Mouse (Mus musculus) frontal cortex, postnatal 25 days (tissue): ENCODE data around the gene Rint1.
"Not testable (repeated sequence)": the region's sequence is repeated elsewhere in the genome, so short reads cannot be mapped to it uniquely, and the experiment has no call there.

Experiments
- DNase-seq, 2 experiments: peaks; one replicate each; pipeline ENCODE4 v3.0.0; 2022; ENCODE audit warnings: low spot score in 2 of 2

Rint1 gene

DNA sequence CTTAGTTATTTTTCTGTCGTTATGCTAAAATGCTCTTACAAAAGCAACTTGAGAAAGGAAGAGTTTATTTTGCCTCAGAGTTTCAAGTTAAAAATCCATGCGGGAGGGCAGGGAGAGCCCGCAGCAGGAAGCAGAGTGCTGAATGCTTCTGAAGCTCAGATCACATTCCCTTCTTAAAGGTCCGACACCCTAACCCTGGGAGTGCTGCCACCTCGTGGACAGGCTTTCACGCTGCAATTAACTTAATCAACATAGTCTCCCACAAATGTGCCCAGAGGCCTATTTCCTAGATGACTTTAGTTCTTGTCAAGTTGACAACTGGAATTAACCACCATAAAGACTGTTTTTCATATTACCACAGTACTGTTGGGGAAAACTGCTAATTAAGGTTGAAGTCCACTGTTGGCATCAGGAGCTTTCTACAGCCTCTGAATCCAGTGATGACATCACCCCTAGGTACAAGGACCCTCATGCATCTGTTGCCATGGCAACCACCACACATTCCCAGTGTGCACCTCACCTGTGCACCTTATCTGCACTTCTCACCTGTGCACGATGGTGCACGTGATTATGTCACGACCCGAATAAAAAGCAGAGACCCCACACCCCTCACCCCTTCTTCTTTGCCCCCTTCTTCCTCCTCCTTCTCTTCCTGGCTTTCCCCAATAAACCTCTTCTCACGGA is 39.0 kb downstream of the Rint1 start:
- DNase-seq: no peak

DNA sequence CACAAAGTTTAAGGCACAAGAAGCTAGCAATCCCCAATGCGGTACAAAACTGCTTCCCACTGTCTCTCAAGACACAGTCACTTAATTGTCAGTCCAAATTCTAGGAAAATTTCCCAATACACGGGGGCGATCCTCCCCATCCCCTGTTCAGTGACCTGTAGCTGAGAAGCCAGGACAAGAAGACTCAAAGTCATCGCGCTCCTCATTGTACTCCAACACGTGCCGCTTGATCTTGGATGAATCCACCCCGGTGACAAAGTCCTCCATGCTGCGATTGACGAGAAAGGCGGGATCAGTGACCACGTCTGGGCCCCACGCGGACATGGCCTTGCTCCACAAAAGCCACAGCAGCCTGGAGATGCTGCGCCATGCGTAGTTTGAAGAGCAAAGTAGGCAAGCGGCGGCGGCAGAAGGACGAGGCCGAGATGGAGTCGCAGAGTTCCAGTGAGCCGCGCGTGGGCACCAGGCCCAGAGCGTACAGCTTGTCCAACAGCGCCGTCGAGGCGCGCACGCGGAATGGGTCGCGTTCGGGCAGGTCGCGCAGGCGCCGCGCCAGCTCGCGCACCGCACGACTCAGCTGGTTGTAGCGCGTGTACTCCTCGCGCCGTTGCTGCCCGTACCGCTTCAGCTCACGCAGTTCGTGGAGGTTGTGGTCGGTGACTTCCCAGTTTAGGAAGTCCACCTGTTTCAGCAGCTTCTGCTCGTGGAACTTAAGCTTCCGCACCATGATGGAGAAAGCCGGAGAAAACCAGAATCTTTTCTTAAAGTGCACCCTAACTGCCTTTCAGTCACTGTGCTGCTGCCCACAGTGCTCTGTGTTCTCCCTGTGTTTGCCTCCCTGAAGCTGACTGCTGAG is 43.6 kb downstream of the Rint1 start:
- no peak for DNase-seq

DNA sequence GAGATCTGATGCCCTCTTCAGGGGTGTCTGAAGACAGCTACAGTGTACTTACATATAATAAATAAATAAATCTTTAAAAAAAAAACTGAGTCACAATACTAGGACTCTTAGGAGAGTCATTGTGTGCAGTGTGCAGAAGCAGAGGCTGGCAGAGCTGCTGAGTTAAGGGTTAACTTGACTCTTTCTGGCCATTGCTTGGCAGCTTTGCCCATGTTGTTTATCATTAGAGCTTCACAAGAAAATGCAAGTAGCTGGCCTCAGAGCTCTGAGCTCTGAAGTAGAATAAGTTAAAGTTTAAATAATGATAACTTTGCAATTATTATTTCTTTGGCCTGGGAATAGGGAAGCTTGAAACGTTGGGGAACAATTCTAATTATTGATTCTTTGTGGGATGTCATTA is 48.2 kb downstream of the Rint1 start:
- not testable (repeated sequence) for DNase-seq

DNA sequence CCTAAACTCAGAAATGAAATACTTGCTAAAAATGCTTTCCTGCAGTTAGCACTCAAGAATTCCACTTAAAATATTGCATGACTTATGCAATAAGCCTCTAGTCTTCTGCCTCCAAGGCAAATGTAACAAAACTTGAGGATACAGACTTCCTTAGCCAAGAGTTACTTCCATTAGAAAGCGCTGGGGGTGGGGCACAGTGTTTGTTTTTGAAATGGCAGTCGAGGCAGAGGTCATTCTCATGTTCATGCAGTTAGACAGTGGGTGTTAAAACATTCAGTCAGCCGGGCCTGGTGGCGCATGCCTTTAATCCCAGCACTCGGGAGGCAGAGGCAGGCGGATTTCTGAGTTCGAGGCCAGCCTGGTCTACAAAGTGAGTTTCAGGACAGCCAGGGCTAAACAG is 50.6 kb downstream of the Rint1 start:
- no peak for DNase-seq

DNA sequence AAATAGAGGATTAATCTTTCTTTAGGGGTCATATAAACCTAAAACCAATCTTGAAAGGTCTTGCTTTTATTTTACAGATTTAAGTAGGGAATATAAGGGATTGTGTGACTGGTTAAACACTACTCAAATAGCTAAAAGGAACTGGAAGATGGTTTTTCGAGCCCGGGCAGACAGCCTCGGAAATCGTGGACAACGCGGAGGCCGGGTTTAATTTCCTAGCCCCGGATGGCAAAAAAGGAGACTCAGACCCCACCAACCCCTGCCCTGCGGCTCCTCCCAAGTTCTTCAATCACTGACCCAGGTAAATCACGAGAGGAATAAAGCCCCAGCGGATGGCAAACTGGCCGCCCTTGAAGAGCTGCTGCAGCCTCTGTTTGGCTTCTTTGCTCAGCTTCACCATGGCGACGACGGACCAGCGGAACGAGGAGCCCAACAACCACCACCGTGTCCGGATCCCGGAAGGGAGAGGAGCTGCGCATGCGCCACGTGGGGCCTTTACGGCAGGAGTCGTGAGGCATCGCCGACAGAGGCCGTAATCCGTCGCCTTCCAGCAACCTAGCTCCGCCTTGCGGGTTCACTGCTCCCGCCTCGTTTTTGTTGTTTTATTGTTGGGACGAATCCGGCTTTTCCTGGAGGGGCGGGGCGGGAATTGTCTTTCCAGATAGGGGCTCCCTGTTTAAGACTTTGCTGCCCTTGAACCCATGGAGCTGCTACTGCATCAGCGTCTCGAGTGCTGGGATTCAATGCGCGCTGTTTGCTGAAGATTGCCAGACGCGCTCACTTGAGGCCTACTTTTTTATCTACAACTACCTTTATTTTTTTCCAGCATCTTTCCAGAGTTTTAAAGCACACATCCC is 56.4 kb downstream of the Rint1 start, which contains the start of gene Tomm7:
Tomm7 (minus strand) TSS at position 488 of the 857 bp plus-strand sequence.
- peak; percentile 85 to 93 for DNase-seq

DNA sequence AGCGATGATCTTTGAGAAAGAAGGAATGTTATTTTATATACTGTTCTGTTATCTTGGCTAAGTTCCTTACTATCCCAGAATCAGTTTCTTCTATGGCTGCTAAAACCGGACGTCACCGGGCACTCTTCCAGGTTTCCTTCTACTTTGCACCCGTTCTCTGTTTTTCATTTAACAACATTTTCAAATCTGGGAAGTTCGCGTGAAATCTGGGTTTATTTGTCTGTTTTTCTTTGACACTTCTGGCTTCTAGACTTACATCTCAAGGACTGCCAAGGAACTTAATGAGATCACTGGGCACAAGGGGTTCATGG is 57.0 kb downstream of the Rint1 start:
- DNase-seq: no peak

DNA sequence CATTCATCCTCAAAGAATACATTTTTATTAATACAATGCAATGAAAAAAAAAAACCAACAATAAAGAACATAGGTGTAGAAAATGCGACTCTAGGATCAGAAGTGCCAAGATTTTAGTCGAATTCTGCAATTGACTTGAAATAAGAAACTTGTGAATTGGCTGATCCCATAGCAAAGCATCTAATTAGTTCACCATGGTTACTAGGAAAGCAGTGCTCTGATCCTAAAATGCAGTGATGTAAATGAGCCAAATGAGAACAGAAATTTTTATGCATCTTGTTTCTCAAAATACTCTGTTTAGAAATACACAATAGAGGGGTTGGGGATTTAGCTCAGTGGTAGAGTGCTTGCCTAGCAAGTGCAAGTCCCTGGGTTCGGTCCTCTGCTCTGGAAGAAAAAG is 57.6 kb downstream of the Rint1 start:
- no peak for DNase-seq

DNA sequence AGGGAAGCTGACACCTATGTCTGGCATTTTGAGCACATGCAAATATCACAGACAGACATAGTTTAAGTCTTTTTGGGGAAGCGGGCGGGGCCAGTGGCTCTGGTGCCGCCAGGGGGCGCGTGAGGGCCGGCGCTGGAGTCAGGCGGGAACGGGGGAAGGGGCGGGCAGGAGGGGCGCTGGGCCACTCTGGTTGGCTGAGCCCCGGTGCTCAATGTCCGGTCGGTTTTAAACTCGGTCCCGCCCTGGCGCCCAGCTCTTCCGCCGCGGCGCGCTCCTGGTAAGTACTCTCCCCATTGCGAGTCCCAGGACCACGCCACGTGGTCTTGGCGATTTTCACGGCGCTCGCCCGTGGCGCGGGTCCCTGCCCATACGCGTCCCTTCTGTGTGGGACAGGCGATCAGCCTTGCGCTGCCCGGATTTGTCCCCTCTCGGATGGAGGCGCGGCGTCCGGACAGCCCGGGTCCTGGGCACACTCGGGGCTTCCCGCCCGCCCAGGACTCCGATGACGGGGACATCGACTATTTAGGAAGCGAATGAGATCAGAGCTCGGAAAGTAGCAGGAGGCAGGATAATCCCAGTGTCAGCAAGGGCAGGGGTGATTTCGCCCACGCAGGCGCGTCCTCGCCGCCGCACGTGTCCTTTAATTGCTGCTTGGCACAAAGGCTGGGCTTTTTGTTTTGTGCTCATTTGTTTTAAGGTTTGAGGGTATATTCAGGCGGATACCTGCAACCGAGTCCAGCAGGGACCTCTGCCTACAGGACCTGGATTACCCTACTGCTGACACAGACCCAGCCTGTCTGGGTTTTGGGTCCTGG is 63.0 kb downstream of the Rint1 start:
- peak; percentile 80 to 86 for DNase-seq

DNA sequence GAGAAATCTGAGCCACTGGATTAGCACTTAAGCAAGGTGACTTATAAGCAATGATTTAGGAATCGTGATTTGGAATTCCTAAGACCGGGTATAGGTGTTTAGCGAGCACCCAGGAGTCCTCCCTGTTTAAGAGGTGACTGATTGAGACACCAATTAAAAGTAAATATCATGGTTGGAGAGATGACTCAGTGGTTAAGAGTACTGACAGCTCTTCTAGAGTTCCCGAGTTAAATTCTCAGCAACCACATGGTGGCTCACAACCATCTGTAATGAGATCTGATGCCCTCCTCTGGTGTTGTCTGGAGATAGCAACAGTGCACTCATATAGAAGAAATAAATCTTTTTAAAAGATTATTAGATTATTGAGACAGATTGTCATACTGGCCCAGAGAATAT is 63.6 kb downstream of the Rint1 start:
- not testable (repeated sequence) for DNase-seq

DNA sequence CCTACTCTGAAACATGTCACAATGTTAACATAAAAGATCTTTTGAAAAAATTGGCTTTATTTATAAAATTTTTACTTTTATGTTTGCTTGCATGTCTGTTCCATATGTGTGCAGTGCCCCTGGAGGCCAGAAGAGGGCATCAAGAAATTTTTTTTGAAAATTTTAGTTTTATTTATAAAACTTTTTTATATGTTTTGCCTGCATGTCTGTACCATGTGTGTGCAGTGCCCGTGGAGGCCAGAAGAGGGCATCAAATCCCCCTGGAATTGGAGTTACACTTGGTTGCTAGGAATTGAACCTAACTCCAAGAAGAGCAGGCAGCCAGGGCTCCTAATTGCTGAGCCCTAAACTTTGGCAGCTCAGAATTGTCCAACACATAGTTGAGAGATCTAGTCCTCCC is 65.4 kb downstream of the Rint1 start:
- DNase-seq: not testable (repeated sequence)

DNA sequence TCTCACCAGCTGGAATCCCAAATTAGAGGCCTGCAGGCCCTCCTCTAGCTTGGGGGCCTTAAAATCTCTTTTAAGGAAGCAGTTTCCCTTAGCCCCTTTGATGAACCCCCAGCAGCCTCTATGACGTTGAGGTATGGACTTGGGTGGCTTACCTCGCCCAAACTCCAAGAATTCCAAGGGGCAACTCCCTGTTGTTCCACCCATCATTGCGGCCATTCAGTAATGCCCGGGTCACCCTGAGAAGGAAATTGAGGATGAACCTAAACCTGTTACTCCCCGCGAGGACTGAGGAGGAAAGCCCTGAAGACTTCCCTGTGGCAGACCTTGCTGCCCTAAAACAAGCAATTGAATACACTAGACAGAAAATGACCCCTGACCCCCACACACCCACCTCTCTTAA is 68.0 kb downstream of the Rint1 start:
- DNase-seq: no peak

DNA sequence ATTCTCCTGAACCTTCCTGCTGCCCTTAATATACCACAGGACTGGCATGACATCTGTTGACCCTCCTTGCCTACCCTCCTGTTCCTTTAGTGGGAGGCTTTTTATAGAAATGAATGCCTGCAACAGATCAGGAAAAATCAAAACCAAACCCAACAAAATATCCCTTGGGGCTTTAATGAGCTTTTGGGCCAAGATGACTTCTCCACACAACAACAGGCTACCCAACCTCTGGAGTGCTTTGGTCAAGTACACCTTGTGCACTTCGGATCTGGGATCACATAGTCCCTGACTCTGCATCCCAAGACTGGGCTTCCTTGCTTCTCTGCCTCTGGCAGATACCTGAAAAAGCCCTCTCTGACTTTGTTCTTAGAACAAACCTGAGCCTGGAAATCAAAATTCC is 68.7 kb downstream of the Rint1 start:
- no peak for DNase-seq

DNA sequence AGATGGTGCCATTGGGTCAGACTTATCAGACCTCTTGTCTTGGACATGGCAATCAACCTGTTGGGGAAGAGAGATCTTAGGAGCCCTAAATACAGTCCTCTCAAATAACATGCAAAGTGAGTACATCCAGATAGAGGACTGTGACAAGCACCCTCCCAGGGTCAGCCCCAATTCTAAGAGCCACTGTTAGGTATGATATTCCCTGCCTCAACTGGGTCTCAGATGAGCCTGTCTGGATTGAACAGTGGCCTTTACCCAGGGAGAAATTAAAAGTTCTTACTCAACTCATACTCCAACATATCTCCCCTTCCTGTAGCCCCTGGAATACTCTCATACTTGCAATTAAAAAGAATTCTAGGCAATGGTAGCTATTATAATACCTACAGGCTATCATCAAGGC is 69.7 kb downstream of the Rint1 start:
- DNase-seq: no peak

DNA sequence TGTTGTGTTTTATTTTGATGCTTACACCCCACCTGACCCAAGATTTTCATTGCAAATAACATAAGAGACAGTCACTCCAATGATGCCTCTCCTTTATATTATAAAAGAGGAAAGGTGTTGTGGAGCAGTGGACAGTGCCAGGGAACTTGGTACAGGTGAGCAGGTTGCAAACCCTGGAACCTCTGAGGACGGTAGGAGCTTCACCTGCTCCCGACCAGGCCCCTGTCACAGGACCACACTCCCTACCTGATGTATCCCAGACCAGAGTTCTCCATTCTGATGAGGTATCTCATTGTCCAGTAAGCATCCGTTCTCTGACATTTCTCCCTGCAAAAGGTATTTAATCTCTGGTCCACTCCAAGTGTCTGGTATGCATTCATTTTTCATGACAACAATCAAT is 70.5 kb downstream of the Rint1 start:
- no peak for DNase-seq

DNA sequence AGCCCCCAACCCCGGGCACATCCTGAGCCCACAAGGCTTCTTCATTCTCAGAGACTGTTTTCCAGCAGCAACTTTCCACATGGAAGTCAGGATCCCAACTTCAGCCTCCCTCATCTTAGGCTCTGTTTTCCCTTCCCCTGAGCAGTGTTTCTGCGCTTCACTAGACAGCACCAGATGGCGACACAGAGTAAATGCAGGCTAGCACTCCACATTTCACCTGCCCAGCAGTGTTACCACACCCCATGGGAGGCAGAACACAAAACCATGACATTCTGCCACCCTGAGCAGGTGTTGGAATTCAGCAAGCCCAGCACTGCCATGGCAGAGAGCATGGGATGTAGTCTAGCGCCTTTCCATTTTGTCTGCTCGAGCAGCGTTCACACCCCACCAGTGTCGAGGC is 71.1 kb downstream of the Rint1 start:
- no peak for DNase-seq

DNA sequence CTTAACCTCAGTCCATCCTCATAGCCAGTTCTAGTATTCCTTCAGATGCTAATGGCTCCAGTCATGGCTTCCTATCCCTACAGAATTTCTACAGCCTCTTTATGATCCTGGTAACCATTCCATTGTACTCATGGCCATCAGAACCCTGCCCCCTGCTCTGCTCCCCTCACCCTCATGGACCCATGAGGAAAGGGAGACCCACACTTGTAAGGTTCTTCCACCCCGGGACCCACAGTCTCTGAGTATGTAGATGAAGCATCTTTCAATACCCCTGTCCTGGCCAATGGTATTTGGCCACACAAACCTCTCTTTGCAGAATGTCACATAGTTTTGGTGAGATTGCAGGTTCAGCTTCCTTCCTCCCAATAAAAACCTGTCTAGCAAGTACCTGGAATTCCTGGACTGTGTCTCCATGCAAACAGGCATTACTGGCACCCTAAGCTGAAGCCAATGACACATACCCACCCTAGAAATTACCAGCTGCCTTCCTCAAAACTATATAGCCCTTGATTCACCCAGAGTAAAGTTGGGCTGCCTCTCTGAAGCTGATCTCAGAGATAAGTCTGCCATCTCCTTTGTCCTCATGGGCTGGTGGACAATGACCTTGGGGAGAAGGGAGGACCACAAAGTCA is 71.7 kb downstream of the Rint1 start:
- no peak for DNase-seq

DNA sequence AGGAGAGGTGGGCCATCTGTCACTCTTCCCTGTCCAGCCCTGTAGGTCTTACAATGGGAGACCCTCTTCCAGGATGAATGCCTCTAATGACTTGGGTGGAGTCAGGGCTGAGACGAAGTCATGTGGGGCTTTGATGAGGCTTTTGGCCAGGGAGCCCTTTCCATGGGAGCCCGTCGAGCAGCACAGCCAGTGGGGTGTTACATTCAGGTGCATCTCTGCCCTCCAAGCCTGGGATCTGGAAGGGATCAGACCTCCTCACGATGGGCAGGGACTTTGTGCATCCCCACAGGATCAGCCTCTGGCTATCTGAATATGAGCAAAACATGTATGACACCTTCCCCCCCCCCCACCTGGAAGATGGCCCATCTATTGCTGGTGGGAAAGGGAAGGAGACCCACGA is 72.4 kb downstream of the Rint1 start:
- no peak for DNase-seq

DNA sequence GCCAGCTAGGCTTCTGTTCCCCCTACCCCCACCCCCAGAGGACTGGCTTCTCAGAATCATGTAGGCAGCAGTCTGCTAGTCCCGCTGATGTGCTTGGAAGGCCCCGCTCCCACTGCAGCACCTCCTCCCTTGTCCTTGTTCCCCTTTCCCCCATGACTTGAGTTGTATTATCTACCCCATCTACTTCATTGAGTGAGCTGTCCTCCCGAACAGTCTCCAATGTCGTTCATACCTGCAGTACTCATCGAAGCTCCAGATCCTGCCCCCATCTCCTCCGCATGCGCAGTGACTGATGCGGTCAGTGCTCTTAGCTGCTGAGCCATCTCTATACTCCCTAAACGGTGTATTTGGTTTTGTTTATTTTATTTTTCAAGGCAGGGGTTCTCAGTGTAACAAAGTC is 74.2 kb downstream of the Rint1 start:
- no peak for DNase-seq

DNA sequence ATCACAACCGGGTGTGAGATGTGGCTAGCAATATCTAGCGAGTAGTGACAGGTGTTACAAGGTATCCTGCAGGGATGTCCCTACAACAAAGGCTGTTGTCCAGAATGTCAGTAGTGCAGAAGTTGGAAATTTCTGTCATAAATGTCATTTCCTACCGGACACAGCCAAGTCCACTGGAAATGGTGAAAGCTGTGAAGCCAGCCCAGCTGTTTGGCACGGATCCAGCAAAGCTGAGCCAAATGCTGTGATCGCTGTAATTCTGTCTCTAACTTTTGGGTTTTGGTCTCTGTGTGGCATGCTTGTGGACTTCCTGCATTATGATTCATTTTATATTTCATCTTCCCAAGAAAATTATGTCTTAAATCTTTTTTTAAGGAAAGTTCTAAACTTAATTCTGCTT is 74.8 kb downstream of the Rint1 start:
- DNase-seq: no peak

DNA sequence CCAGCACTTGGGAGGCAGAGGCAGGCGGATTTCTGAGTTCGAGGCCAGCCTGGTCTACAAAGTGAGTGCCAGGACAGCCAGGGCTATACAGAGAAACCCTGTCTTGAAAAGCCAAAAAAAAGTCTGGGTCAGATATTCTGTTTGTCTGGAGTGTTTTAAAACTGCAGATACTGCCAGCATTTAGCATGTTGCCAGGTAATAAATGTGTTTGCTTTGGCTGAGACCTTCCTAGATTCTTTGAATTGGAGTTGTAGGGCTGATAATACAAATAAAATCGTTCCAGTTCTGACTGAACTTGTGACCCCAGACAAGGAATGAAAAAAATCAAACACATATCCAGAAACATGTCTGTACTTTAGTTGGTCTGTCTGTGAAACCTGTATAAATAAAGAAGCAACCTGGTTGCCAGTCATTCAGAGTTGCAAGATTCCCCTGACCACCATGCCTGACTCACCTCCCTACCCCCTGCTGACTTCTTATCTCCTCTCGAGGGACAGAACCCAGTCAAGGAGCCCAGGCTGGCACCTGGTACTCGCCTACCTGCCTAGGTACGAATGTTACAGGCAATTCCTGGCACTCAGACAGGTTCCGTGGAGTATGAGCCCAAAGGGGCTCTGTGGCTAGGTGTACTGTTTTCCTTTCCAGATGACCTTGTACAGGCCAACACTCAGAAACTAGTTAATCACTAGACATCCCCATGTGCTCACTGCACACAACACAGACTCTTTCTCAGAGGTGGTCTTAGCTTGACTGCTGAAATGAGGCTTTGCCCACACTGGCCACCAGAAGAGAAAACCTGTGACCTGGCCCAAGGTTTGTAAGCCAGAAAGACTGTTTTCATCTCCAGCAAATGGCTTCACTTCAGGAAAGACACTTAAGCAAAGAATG is 75.9 kb downstream of the Rint1 start:
- no peak for DNase-seq
